ENCODE assay signal across 8 mouse cellular contexts in the genomic region with DNA sequence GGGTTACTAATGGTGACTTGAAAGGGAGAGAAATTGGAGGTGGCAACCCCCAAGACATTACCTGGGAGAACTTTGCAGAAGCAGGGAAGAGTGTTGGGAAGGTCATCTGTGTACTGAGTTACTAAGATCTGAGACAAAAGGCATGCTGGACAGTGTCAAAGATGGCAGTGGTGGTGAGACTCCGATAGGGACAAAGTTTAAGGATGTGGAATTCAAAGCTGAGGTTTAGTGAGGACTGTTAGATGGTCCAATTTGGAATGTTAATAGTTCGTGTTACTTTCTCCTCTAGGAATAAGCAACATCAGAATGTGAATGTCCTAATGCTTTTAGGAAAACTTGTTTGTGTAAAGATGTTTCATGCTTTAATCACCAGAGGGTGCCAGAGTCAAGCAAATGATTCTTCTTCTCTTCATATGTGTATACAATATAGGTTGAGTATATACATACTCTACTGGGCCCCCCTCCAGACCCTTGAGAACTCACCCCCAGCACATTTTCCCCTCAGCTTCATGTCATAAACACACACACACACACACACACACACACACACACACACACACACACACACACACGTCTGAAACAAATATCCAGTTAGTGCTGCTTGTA. TPM values are rescaled to one million over a fixed set of nuclear protein-coding genes. Genes with fewer than 3 reads are reported as not detected.
DNase-seq lines count a peak whose midpoint lies in the region; ATAC-seq lines count a peak whose summit lies in the region.
"Not testable (repeated sequence)": the region's sequence is repeated elsewhere in the genome, so short reads cannot be mapped to it uniquely, and the experiment has no call there.

No protein-coding gene starts in this region.

- not testable (repeated sequence) for H3K9me3 ChIP-seq in forebrain, embryonic 11.5 days (ENCODE audit: control insufficient read depth, low read length); kidney, embryonic 14.5 days (ENCODE audit: control insufficient read depth, low read length); limb, embryonic 15.5 days

- H3K4me2 ChIP-seq in forebrain, embryonic 11.5 days (ENCODE audit: low read depth, low read length, severe bottlenecking); kidney, embryonic 14.5 days (replicated peaks; ENCODE audit: low read depth, low read length); limb, embryonic 15.5 days: not testable (repeated sequence)

- H3K4me3 ChIP-seq in forebrain, embryonic 11.5 days (ENCODE audit: low read depth, low read length); kidney, embryonic 14.5 days (ENCODE audit: low read length); limb, embryonic 15.5 days: not testable (repeated sequence)

- peak; percentile 76 for ATAC-seq in CD4-positive, CD25-positive, alpha-beta regulatory T cell, adult 4 months
- ATAC-seq in forebrain, embryonic 11.5 days (replicated peaks; ENCODE audit: low FRiP score) = peak; percentile 57
- ATAC-seq in kidney, embryonic 14.5 days (ENCODE audit: low FRiP score, low TSS enrichment) = peak; percentile 60
- ATAC-seq in limb, embryonic 15.5 days (ENCODE audit: insufficient number of reproducible peaks, low FRiP score, low TSS enrichment, low read depth) = 0 out of 2 replicates have a peak, but pooled peaks have one; percentile 45
- ATAC-seq in megakaryocyte-erythroid progenitor cell, adult 5-6 weeks (replicated peaks; ENCODE audit: low FRiP score, low TSS enrichment, poor library complexity, severe bottlenecking) = peak; percentile 71

- DNase-seq in cerebellum, adult 11 months = peak; percentile 2
- not testable (repeated sequence) for DNase-seq in forebrain, embryonic 11.5 days (ENCODE audit: low spot score)
- peak; percentile 18 for DNase-seq in heart, postnatal 4 days
- DNase-seq in right cerebral cortex, adult 18-20 months = peak; percentile 26

- not testable (repeated sequence) for H3K36me3 ChIP-seq in forebrain, embryonic 11.5 days (ENCODE audit: control insufficient read depth, insufficient read depth, low read length); kidney, embryonic 14.5 days (ENCODE audit: control insufficient read depth, insufficient read depth, low read length); limb, embryonic 15.5 days

- not testable (repeated sequence) for H3K4me1 ChIP-seq in forebrain, embryonic 11.5 days (replicated peaks; ENCODE audit: control insufficient read depth, insufficient read depth, low read length); kidney, embryonic 14.5 days (ENCODE audit: control insufficient read depth, insufficient read depth, low read length); limb, embryonic 15.5 days

- WGBS in forebrain, embryonic 11.5 days = 84% methylated on average over 3 of the region's 3 CpGs
- 73% methylated on average over 3 of the region's 3 CpGs for WGBS in kidney, embryonic 14.5 days
- 69% methylated on average over 3 of the region's 3 CpGs for WGBS in limb, embryonic 15.5 days

- H3K27me3 ChIP-seq in forebrain, embryonic 11.5 days (ENCODE audit: control insufficient read depth, insufficient read depth, low read length); kidney, embryonic 14.5 days (ENCODE audit: control insufficient read depth, insufficient read depth, low read length); limb, embryonic 15.5 days: not testable (repeated sequence)

- not testable (repeated sequence) for H3K9ac ChIP-seq in forebrain, embryonic 11.5 days (ENCODE audit: low read length); kidney, embryonic 14.5 days (ENCODE audit: low read depth, low read length); limb, embryonic 15.5 days

- H3K27ac ChIP-seq in forebrain, embryonic 11.5 days (ENCODE audit: low read depth, low read length); kidney, embryonic 14.5 days (ENCODE audit: low read depth, low read length); limb, embryonic 15.5 days: not testable (repeated sequence)

RNA-seq across cellular contexts. Expression of a gene that starts 19.3 kb away (rescaled TPM):
- 10 to 100 TPM; 16.9 to 26.3 TPM for polyA plus RNA-seq in CD4-positive, CD25-positive, alpha-beta regulatory T cell, adult 4 months (2017; shearing (Covaris generic))
- 44.1 and 49.7 TPM in 2 replicates for polyA plus RNA-seq in forebrain, embryonic 11.5 days (2014; fragmentation: Nextera tagmentation; extraction: Ambion mirVana)
- 10 to 100 TPM; 42.0 to 51.8 TPM for total RNA-seq in heart, postnatal 4 days (2021)
- 66.8 and 76.6 TPM in 2 replicates for polyA plus RNA-seq in kidney, embryonic 14.5 days (2014; fragmentation: Nextera tagmentation; extraction: Ambion mirVana)
- 49.9 and 54.0 TPM in 2 replicates for polyA plus RNA-seq in limb, embryonic 15.5 days (2015; fragmentation: Nextera tagmentation; extraction: Ambion mirVana)
- 32.4 and 51.5 TPM in 2 replicates for total RNA-seq in megakaryocyte-erythroid progenitor cell, adult 5-6 weeks (2014; fragmentation: Nextera tagmentation)
- 131 and 183 TPM in 2 replicates for total RNA-seq in megakaryocyte-erythroid progenitor cell, adult 5-6 weeks (2017)
